Mouse (Mus musculus) right cerebral cortex, postnatal 14 days (tissue): Measurements from ENCODE around the gene Dmrt1.

ENCODE experiments used
- DNase-seq: peaks from one replicate; pipeline ENCODE4 v3.0.0; 2022

Dmrt1 gene

DNA sequence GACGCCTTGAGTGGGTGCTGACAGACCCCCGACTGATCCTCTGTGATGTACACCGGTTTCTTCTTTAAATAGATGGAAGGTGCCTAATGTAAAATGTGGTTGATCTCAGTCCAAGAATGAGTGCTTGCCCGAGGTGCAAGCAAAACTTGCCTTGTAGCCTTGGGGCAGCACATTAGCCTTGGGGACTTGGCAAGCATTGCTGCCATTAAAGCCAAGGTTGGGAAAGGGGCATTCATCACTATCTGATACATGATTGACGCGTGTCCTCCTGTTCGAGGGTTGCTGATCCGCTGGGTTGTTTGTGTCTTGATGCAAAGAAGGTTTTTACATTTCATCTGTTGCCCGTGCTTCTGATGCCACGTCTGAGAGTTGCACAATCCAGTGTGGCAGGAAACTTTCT lies 69.0 kb downstream of the Dmrt1 start:
- DNase-seq = no peak

GRCm38 (mm10) chr19:25574981-25575814 lies 69.8 kb downstream of the Dmrt1 start:
- DNase-seq = no peak

GRCm38 (mm10) chr19:25578358-25578757 lies 72.9 kb downstream of the Dmrt1 start:
- DNase-seq = no peak

- no peak for DNase-seq
Observed at GRCm38 (mm10) chr19:25579440-25579839, 74.0 kb downstream of the Dmrt1 start.

DNA sequence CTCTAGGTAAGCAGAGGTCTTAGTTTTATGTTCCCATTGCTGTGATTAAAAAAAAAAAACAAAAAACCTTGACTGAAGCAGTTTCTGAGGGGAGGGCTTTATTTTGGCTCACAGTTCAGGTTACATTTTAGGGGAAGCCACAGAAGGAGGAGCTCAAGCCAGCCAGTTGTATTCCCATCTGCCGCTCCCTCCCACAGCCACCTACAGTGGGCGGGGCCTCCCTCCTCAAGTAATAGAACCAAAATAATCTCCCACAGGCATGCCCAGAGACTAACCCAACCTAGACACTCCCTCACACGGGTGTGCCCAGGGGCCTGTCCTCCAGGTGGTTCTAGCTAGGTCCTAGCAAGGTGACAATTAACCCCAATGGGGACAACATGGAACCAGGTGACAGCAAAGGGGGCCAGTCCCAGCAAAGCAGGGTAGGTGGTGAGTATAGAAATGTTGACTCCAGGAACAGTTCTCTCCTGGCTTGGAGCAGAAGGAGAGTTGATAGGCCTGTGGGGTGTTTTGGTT lies 92.4 kb downstream of the Dmrt1 start:
- DNase-seq = no peak

DNA sequence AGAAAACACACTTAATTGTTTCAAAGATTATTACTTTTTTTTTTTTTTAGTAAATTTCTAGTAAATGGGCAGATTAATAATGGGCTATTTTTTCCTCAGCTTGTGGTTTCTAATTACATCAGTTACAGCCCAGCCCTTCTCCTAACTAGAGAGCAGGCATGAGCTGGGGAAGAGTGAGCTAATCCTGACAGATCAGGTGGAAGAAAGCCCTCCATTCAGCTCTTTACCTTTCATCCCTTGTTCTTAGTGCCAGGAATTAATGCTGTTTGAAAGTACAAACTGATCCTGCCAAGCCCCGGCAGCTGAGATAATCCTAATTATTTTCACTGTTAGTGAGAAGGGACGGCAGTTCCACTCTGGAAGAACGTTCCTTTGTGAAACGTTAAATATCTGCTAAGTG lies 93.2 kb downstream of the Dmrt1 start:
- no peak for DNase-seq

DNA sequence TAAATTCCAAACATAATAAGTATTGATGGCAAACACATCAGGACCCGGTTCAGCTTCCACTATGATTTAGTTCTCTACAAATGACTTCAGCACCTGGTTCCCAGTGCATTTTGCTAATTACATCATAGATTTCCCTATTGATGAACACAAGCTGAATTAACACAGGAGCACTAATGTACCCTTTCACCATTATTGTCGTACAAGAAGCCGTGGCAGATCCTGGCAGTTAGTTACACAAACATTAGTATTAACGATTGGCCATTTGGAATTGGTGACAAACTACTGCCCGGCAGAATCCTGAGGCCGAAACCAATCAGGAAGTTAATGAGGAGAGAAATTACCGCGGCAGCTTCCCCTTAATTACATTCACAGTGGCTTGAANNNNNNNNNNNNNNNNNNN lies 96.5 kb downstream of the Dmrt1 start:
- DNase-seq = no peak

GRCm38 (mm10) chr19:25607461-25608205 lies 102.2 kb downstream of the Dmrt1 start:
- no peak for DNase-seq

- no peak for DNase-seq
Observed at GRCm38 (mm10) chr19:25608206-25608580, 102.8 kb downstream of the Dmrt1 start.

DNA sequence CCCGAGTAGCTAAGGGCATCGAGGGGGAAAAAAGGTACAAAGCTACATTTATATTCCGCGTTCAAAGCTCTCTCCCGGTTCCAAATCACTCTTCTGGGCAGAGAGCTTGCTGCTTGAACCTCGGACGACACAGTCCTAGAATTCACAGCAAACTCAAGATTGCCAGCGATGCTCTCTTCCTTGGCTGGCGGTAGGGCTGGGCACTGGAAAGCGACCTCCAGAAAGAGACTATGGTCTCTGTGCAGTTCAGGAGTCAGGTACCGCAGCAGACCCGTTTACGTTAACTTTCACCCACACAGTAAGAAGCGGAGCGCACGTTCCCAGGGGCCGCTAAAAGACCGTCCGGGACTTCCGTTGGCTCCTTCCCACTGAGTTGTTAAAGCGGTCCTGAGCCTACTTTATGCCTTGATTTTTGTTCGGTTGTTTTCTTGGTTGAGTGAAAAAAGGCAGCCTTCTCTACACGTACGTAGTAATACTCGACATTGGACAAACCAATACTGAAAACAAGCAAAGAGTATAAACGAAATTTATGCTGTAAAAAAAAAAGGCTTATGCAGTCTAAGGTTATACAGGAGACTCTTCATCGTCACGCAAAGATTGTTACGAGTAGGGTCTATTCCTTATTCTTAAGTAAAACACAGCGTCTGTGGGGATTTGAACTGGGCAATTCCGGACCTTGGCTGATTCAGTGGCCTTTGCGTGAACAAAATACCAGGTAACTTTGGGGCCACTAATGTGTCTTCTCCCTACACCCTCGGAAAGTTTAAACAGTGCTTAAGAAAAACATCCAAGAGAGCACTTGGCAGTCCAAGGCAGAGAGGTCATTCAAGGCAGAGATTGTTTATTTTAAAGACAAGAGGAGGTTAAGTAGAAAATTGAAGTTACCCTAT lies 103.8 kb downstream of the Dmrt1 start:
- no peak for DNase-seq

- DNase-seq = no peak
Observed at GRCm38 (mm10) chr19:25610015-25610410, 104.6 kb downstream of the Dmrt1 start, which contains the start of gene Dmrt3. Gene Dmrt3, plus strand, starts transcription at chr19:25610301.

DNA sequence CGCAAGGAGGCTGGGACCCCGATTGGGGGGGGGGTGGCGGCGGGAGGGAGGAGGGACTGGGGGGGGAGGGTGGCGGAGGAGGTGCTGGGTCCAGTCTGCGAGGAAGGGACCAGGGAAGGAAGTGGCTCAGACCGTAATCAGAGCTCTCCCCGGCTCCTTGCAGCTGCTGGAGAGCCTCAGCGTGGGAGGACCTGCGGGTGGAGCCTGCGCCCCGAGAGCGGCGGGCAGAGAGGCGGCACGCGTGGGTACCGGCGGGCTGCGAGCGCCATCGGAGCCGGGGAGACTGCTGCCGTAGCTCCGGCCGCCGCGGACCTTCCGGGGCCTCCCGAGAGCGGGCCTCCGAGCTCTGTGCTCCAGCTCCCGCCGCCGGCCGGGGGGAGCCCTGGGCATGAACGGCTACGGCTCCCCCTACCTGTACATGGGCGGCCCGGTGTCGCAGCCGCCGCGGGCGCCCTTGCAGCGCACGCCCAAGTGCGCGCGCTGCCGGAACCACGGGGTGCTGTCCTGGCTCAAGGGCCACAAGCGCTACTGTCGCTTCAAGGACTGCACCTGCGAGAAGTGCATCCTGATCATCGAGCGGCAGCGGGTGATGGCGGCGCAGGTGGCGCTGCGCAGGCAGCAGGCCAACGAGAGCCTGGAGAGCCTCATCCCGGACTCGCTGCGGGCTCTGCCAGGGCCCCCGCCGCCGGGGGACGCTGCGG lies 105.1 kb downstream of the Dmrt1 start:
- no peak for DNase-seq

DNA sequence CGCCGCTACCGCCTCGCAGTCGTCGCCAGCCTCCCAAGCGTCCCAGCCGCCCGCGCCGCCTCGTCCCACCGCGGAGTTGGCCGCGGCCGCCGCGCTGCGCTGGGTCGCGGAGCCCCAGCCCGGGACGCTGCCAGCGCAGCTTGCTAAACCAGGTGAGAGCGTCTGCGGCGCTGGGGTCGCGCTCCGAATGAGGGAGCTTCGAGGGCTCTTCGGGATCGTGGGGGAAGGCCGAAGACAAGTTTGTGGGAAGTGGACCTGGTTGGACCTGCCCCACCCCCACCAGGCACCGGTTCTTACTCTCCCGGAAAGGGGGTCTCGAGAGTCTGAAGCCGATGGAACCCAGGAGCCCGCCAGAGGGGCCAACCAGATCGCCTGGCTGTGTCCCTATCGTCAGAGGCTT lies 105.7 kb downstream of the Dmrt1 start:
- no peak for DNase-seq

GRCm38 (mm10) chr19:25611876-25612805 lies 106.7 kb downstream of the Dmrt1 start:
- no peak for DNase-seq

- DNase-seq = no peak
Observed at GRCm38 (mm10) chr19:25612806-25613295, 107.4 kb downstream of the Dmrt1 start.

- no peak for DNase-seq
Observed at GRCm38 (mm10) chr19:25613476-25614300, 108.3 kb downstream of the Dmrt1 start.

- DNase-seq = no peak
Observed at GRCm38 (mm10) chr19:25615889-25616288, 110.5 kb downstream of the Dmrt1 start.

DNA sequence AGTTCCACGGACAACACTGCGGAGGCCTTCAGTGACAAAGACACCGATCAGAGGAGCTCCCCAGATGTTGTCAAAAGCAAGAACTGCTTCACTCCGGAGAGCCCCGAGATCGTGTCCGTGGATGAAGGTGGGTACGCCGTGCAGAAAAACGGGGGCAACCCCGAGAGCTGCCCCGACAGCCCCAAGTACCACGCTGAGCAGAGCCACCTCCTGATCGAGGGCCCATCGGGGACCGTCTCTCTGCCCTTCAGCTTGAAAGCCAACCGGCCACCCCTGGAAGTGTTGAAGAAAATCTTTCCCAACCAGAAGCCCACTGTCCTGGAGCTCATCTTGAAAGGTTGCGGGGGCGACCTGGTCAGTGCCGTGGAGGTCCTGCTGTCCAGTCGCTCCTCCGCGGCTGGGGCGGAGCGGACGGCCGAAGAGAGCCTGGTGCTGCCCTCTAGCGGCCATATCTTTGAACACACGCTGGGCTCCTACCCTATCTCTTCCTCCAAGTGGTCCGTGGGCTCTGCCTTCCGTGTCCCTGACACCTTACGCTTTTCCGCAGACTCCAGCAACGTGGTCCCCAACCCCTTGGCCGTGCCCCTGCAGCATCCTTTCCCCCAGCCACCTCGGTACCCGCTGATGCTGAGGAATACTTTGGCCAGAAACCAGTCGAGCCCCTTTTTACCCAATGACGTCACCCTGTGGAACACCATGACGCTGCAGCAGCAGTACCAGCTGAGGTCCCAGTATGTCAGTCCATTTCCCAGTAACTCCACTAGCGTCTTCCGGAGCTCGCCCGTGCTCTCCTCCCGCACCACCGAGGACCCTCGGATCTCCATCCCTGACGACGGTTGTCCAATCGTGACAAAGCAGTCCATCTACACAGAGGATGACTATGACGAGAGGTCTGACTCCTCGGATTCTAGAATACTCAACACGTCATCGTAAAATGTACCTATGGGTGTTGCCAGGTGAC lies 117.2 kb downstream of the Dmrt1 start:
- DNase-seq = peak; percentile 68

DNA sequence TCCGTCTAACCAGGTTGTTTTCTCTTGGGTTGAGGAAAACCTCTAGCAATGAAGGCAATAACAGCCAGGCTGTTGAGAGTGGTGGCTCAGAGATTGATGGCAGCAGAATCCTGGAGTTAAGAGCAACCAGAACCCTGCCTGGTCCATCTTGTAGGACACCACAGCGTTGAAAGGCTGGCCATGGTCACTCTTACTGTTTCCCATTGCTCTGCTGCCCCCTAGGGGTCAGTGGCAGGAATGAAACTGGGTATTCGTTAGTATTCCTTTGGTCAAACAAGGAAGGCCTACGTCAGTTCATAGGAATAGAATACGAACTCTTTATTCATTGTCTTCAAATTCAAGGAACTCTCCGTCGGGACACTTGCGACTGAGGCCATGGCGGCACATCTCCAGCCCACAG lies 123.1 kb downstream of the Dmrt1 start:
- DNase-seq = peak; percentile 68
